Mouse (Mus musculus): Measurements from ENCODE around the gene Tgfbi.

DNA sequence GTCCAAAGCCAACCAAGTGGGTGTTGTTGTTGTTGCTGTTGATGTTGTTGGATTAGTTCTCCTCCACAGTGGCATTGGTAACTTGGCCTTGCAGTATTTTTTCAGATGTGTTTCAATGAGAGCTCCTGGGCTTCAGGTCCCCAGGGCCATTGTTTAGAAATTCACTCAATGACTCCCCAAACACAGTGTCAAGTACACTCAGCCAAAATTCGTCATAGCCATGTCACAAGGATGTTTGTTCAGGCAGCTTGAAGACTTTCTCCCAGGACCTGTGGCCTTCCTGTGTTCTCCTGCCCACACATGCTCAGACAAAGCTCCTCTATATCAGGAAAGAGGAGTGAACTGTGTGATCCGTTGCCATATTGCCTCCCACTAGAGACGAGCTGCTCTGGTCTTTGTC lies 23.3 kb upstream of the Tgfbi start:
- TF ChIP-seq CTCF (IDR thresholded peaks at IDR 0.05; ENCODE audit: low read depth, low read length) (no peak), TAL1 (conservative IDR thresholded peaks at IDR 0.05; ENCODE audit: low read depth, low read length) (no peak), GATA1 (IDR thresholded peaks at IDR 0.05; ENCODE audit: borderline replicate concordance, low read length) (no peak)
